Mouse (Mus musculus) gastrocnemius, adult 18-20 months (tissue): Measurements from ENCODE around the gene B4galt1. TPM values are rescaled to one million over a fixed set of nuclear protein-coding genes. Genes with fewer than 3 reads are reported as not detected.
"Not testable (repeated sequence)": the region's sequence is repeated elsewhere in the genome, so short reads cannot be mapped to it uniquely, and the experiment has no call there.

ENCODE experiments used
- DNase-seq: peaks from one replicate; pipeline ENCODE4 v3.0.0; 2021; ENCODE audit warnings: low spot score
- total RNA-seq, 2 experiments: library from RNA; stranded (reverse); gene quantifications; 2 replicates each; pipeline ENCODE4 v1.2.3; 2021

The B4galt1 gene
- total RNA-seq, 2 experiments from 2014 or later: 23.0 to 25.4 TPM

- no peak for DNase-seq
Observed at GRCm38 (mm10) chr4:40821303-40822023, 32.3 kb downstream of the B4galt1 start.

- no peak for DNase-seq
Observed at GRCm38 (mm10) chr4:40820903-40821302, 32.9 kb downstream of the B4galt1 start.

- no peak for DNase-seq
Observed at GRCm38 (mm10) chr4:40820024-40820423, 33.8 kb downstream of the B4galt1 start.

GRCm38 (mm10) chr4:40819151-40819550 is 34.7 kb downstream of the B4galt1 start:
- no peak for DNase-seq

GRCm38 (mm10) chr4:40818421-40818820 is 35.4 kb downstream of the B4galt1 start:
- DNase-seq: no peak

GRCm38 (mm10) chr4:40817936-40818335 is 35.9 kb downstream of the B4galt1 start:
- DNase-seq: no peak

- DNase-seq: no peak
Observed at GRCm38 (mm10) chr4:40815775-40816372, 37.9 kb downstream of the B4galt1 start.

- no peak for DNase-seq
Observed at GRCm38 (mm10) chr4:40815120-40815519, 38.7 kb downstream of the B4galt1 start.

GRCm38 (mm10) chr4:40814359-40814758 is 39.4 kb downstream of the B4galt1 start:
- no peak for DNase-seq

- no peak for DNase-seq
Observed at GRCm38 (mm10) chr4:40812891-40813290, 40.9 kb downstream of the B4galt1 start.

GRCm38 (mm10) chr4:40810481-40810880 is 43.3 kb downstream of the B4galt1 start:
- DNase-seq: no peak

- DNase-seq: peak; percentile 47
Observed at GRCm38 (mm10) chr4:40807382-40807781, 46.4 kb downstream of the B4galt1 start.

- peak; percentile 71 for DNase-seq
Observed at GRCm38 (mm10) chr4:40805401-40805800, 48.4 kb downstream of the B4galt1 start.

- no peak for DNase-seq
Observed at GRCm38 (mm10) chr4:40802787-40803186, 51.0 kb downstream of the B4galt1 start.

- no peak for DNase-seq
Observed at GRCm38 (mm10) chr4:40801908-40802307, 51.9 kb downstream of the B4galt1 start.

- DNase-seq: no peak
Observed at GRCm38 (mm10) chr4:40800873-40801272, 52.9 kb downstream of the B4galt1 start.

- not testable (repeated sequence) for DNase-seq
Observed at GRCm38 (mm10) chr4:40798833-40799555, 54.8 kb downstream of the B4galt1 start.

GRCm38 (mm10) chr4:40795761-40796160 is 58.0 kb downstream of the B4galt1 start:
- no peak for DNase-seq

GRCm38 (mm10) chr4:40794320-40794719 is 59.5 kb downstream of the B4galt1 start:
- DNase-seq: no peak

GRCm38 (mm10) chr4:40791176-40791575 is 62.6 kb downstream of the B4galt1 start:
- DNase-seq: no peak

GRCm38 (mm10) chr4:40786578-40786977 is 67.2 kb downstream of the B4galt1 start:
- DNase-seq: no peak

GRCm38 (mm10) chr4:40785620-40786166 is 68.1 kb downstream of the B4galt1 start:
- DNase-seq: no peak
